Mouse (Mus musculus): ENCODE measurements around the gene Col26a1.

GRCm38 (mm10) chr5:136697618-136698017 is 185.4 kb downstream of the Col26a1 start:
- no peak for TF ChIP-seq POLR2A (IDR thresholded peaks at IDR 0.05; ENCODE audit: borderline replicate concordance, extremely low read depth, low read depth, low read length)
- no peak for TF ChIP-seq CTCF (IDR thresholded peaks at IDR 0.05; ENCODE audit: insufficient read depth, low read length)
